ENCODE assay signal across 20 mouse cellular contexts in genomic region chr13:111536207-111536887, GRCm38 (mm10). TPM values are rescaled to one million over a fixed set of nuclear protein-coding genes. Genes with fewer than 3 reads are reported as not detected.
A peak's percentile ranks its signal among the peaks of the same experiment; 100 is the strongest.
DNase-seq lines count a peak whose midpoint lies in the region; ATAC-seq and TF ChIP-seq lines count a peak whose summit lies in the region.
"Had no signal": no experiment of that assay in that cellular context is flagged by ENCODE, and none has a peak within 500 bp of the region (broad histone marks: within the 10 kb centered on the region; RNA-seq: fewer than 3 reads in every experiment).

No protein-coding gene starts in this region.

- WGBS in hindbrain, postnatal 0 days, result 77% methylated on average over 6 of the region's 6 CpGs
- WGBS in hindbrain, embryonic 13.5 days, result 79% methylated on average over 6 of the region's 6 CpGs
- 64% methylated on average over 6 of the region's 6 CpGs for WGBS in lung, postnatal 0 days
- 64% methylated on average over 6 of the region's 6 CpGs for WGBS in small intestine, adult 2 months

- H3K4me2 ChIP-seq in hindbrain, postnatal 0 days (ENCODE audit: low read depth, low read length), result no peak overlapping the region
- no peak overlapping the region for H3K4me2 ChIP-seq in hindbrain, embryonic 13.5 days
- H3K4me2 ChIP-seq in lung, postnatal 0 days (replicated peaks; ENCODE audit: low read depth, low read length), result no peak overlapping the region
- H3K4me2 ChIP-seq: hindbrain, embryonic 14.5 days; limb, embryonic 13.5 days; stomach, embryonic 15.5 days had no signal

- no peak for TF ChIP-seq EP300 in lung, postnatal 0 days (IDR thresholded peaks at IDR 0.05)

- no peak overlapping the region for H3K4me3 ChIP-seq in hindbrain, postnatal 0 days (ENCODE audit: low read length)
- no peak overlapping the region for H3K4me3 ChIP-seq in hindbrain, embryonic 13.5 days
- no peak overlapping the region for H3K4me3 ChIP-seq in lung, postnatal 0 days (ENCODE audit: low read depth, low read length)
- H3K4me3 ChIP-seq in small intestine, adult 2 months (ENCODE audit: low read depth, low read length), result no peak overlapping the region
- H3K4me3 ChIP-seq: gastrocnemius, adult 2 months; limb, embryonic 13.5 days; stomach, embryonic 15.5 days had no signal

- ATAC-seq in hindbrain, postnatal 0 days, result no peak
- ATAC-seq in hindbrain, embryonic 13.5 days (ENCODE audit: low FRiP score), result no peak
- ATAC-seq in lung, postnatal 0 days, result no peak
- ATAC-seq: forebrain, embryonic 14.5 days had no signal

- no peak overlapping the region for H3K27ac ChIP-seq in hindbrain, postnatal 0 days
- no peak overlapping the region for H3K27ac ChIP-seq in hindbrain, embryonic 13.5 days
- no peak overlapping the region for H3K27ac ChIP-seq in lung, postnatal 0 days (ENCODE audit: low read length)
- H3K27ac ChIP-seq in small intestine, adult 2 months (ENCODE audit: insufficient read depth, low read depth, low read length), result no peak overlapping the region
- H3K27ac ChIP-seq: gastrocnemius, adult 2 months; hindbrain, embryonic 14.5 days; limb, embryonic 13.5 days; stomach, embryonic 15.5 days had no signal

- no peaks in the 10 kb centered on the region for H3K36me3 ChIP-seq in hindbrain, postnatal 0 days (ENCODE audit: insufficient read depth, low read length)
- no peaks in the 10 kb centered on the region for H3K36me3 ChIP-seq in hindbrain, embryonic 13.5 days
- H3K36me3 ChIP-seq in lung, postnatal 0 days (ENCODE audit: insufficient read depth, low read length), result no peaks in the 10 kb centered on the region
- H3K36me3 ChIP-seq in small intestine, adult 2 months (ENCODE audit: control insufficient read depth, insufficient read depth, low read length), result no peaks in the 10 kb centered on the region
- H3K36me3 ChIP-seq: limb, embryonic 13.5 days; stomach, embryonic 15.5 days had no signal

- no peak overlapping the region for H3K9ac ChIP-seq in hindbrain, postnatal 0 days (replicated peaks; ENCODE audit: low read length)
- no peak overlapping the region for H3K9ac ChIP-seq in hindbrain, embryonic 13.5 days
- no peak overlapping the region for H3K9ac ChIP-seq in lung, postnatal 0 days (replicated peaks; ENCODE audit: low read depth)
- H3K9ac ChIP-seq: hindbrain, embryonic 14.5 days; limb, embryonic 13.5 days; stomach, embryonic 15.5 days had no signal

- DNase-seq in hindbrain, postnatal 0 days (ENCODE audit: low spot score), result no peak
- no peak for DNase-seq in lung, postnatal 0 days (ENCODE audit: low spot score)
- DNase-seq in lung, postnatal 25 days (ENCODE audit: low spot score), result no peak
- peak; percentile 81 for DNase-seq in R1 (ENCODE audit: low read depth, low spot score)
- DNase-seq in adrenal gland, adult 18-20 months (ENCODE audit: low spot score in 2 of 2), result no peak
- no peak for DNase-seq in right cerebral cortex, postnatal 10 days (ENCODE audit: low spot score in 2 of 2)
- DNase-seq: adrenal gland, adult 8-10 months; cerebellum, adult 8-10 months; gastrocnemius, adult 2 months; kidney, adult 8-10 months; lung, adult 2 months had no signal

- TF ChIP-seq CTCF in hindbrain, postnatal 0 days (IDR thresholded peaks at IDR 0.05; ENCODE audit: low read depth), result 0 out of 2 replicates have a peak, but pooled peaks have one; percentile 5
- TF ChIP-seq CTCF in lung, postnatal 0 days (IDR thresholded peaks at IDR 0.05), result peak; percentile 37; the same call in 1 of the 2 replicates
- 0 out of 2 replicates have a peak, but pooled peaks have one; percentile 8 for TF ChIP-seq CTCF in small intestine, adult 2 months (IDR thresholded peaks at IDR 0.05; ENCODE audit: extremely low read depth, insufficient read length, insufficient replicate concordance, low read depth, low read length)

- H3K9me3 ChIP-seq in hindbrain, postnatal 0 days (ENCODE audit: low read length), result no peaks in the 10 kb centered on the region
- H3K9me3 ChIP-seq in hindbrain, embryonic 13.5 days, result no peaks in the 10 kb centered on the region
- no peaks in the 10 kb centered on the region for H3K9me3 ChIP-seq in lung, postnatal 0 days (ENCODE audit: low read length)
- H3K9me3 ChIP-seq: limb, embryonic 13.5 days; stomach, embryonic 15.5 days had no signal

- no peaks in the 10 kb centered on the region for H3K4me1 ChIP-seq in hindbrain, postnatal 0 days (ENCODE audit: insufficient read depth, low read length)
- H3K4me1 ChIP-seq in hindbrain, embryonic 13.5 days (replicated peaks), result no peaks in the 10 kb centered on the region
- no peaks in the 10 kb centered on the region for H3K4me1 ChIP-seq in lung, postnatal 0 days (ENCODE audit: insufficient read depth, low read depth, low read length)
- H3K4me1 ChIP-seq in small intestine, adult 2 months (ENCODE audit: control insufficient read depth, insufficient read depth, insufficient read length, low read length), result peaks cover 2% of the 10 kb centered on the region; the same call in 1 of the 2 replicates
- H3K4me1 ChIP-seq: limb, embryonic 13.5 days; stomach, embryonic 15.5 days had no signal

- no peak for TF ChIP-seq POLR2A in small intestine, adult 2 months (IDR thresholded peaks at IDR 0.05; ENCODE audit: low read depth, low read length)

- no peaks in the 10 kb centered on the region for H3K27me3 ChIP-seq in hindbrain, postnatal 0 days (ENCODE audit: insufficient read depth, low read length)
- no peaks in the 10 kb centered on the region for H3K27me3 ChIP-seq in hindbrain, embryonic 13.5 days
- no peaks in the 10 kb centered on the region for H3K27me3 ChIP-seq in lung, postnatal 0 days (replicated peaks; ENCODE audit: insufficient read depth, low read length)
- no peaks in the 10 kb centered on the region for H3K27me3 ChIP-seq in small intestine, adult 2 months (ENCODE audit: control insufficient read depth, insufficient read depth, low read length)
- H3K27me3 ChIP-seq: limb, embryonic 13.5 days; stomach, embryonic 15.5 days had no signal

RNA-seq across cellular contexts. Expression of gene Gm49496, which starts 13.4 kb away (rescaled TPM):
- not detected in 2 replicates for total RNA-seq in hindbrain, postnatal 0 days (2014; rRNA removed)
- polyA plus RNA-seq in hindbrain, postnatal 0 days (2015; fragmentation: Nextera tagmentation; extraction: Ambion mirVana), result not detected in 2 replicates
- not detected in 2 replicates for polyA plus RNA-seq in hindbrain, embryonic 13.5 days (2015; fragmentation: Nextera tagmentation; extraction: Ambion mirVana)
- polyA plus RNA-seq in lung, postnatal 0 days (2015; fragmentation: Nextera tagmentation; extraction: Ambion mirVana), result not detected in 2 replicates
- polyA plus RNA-seq in small intestine, adult 2 months (2012; rRNA removed), result not detected in 2 replicates
- total RNA-seq in adrenal gland, adult 18-20 months (2021), result not detected
- total RNA-seq: adrenal gland, adult 8-10 months; gastrocnemius, adult 2 months; heart, adult 8-10 months had no signal
- polyA plus RNA-seq: forebrain, embryonic 14.5 days; heart, postnatal 0 days; hindbrain, embryonic 14.5 days; limb, embryonic 13.5 days; lung, adult 2 months; neural tube, embryonic 14.5 days; stomach, embryonic 15.5 days had no signal

RNA-seq across cellular contexts. Expression of gene Gpbp1, which starts 46.4 kb away (rescaled TPM):
- 37.3 and 39.0 TPM in 2 replicates for total RNA-seq in hindbrain, postnatal 0 days (2014; rRNA removed)
- 73.0 and 73.1 TPM in 2 replicates for polyA plus RNA-seq in hindbrain, postnatal 0 days (2015; fragmentation: Nextera tagmentation; extraction: Ambion mirVana)
- 105 TPM in 2 replicates for polyA plus RNA-seq in hindbrain, embryonic 13.5 days (2015; fragmentation: Nextera tagmentation; extraction: Ambion mirVana)
- polyA plus RNA-seq in lung, postnatal 0 days (2015; fragmentation: Nextera tagmentation; extraction: Ambion mirVana), result 44.1 and 55.1 TPM in 2 replicates
- polyA plus RNA-seq in small intestine, adult 2 months (2012; rRNA removed), result 0.22 and 0.34 TPM in 2 replicates
- 10 to 100 TPM; 93.7 to 98.4 TPM for total RNA-seq in adrenal gland, adult 18-20 months (2021)

RNA-seq across cellular contexts. Expression of gene Gm10198, which starts 56.2 kb away (rescaled TPM):
- not detected in 2 replicates for total RNA-seq in hindbrain, postnatal 0 days (2014; rRNA removed)
- not detected in 2 replicates for polyA plus RNA-seq in hindbrain, postnatal 0 days (2015; fragmentation: Nextera tagmentation; extraction: Ambion mirVana)
- not detected in 2 replicates for polyA plus RNA-seq in hindbrain, embryonic 13.5 days (2015; fragmentation: Nextera tagmentation; extraction: Ambion mirVana)
- not detected in 2 replicates for polyA plus RNA-seq in lung, postnatal 0 days (2015; fragmentation: Nextera tagmentation; extraction: Ambion mirVana)
- polyA plus RNA-seq in small intestine, adult 2 months (2012; rRNA removed), result not detected in 2 replicates
- total RNA-seq in adrenal gland, adult 18-20 months (2021), result not detected
- total RNA-seq: adrenal gland, adult 8-10 months; gastrocnemius, adult 2 months; heart, adult 8-10 months had no signal
- polyA plus RNA-seq: forebrain, embryonic 14.5 days; heart, postnatal 0 days; hindbrain, embryonic 14.5 days; limb, embryonic 13.5 days; lung, adult 2 months; neural tube, embryonic 14.5 days; stomach, embryonic 15.5 days had no signal

Comparison
In these comparisons a context has a peak if more than half of its experiments do, and no peak if none do; other contexts are left out.
1. RNA of gene Gpbp1, which starts 46.4 kb away (polyA plus RNA-seq): 105 TPM in hindbrain, embryonic 13.5 days, 73.0 to 73.1 TPM in hindbrain, postnatal 0 days and 44.1 to 55.1 TPM in lung, postnatal 0 days; 0.22 to 0.34 TPM in small intestine, adult 2 months; every median in the first group is over 10 times any median in the second.
2. Peak in every context shown above with its lines, with median percentiles within 50 percentile points of each other: CTCF ChIP-seq.